Mouse (Mus musculus) urinary bladder, postnatal 4 days (tissue): ENCODE results near the gene Vac14.

Experiments
- DNase-seq, 2 experiments: peaks; one replicate each; pipeline ENCODE4 v3.0.0; 2021 to 2022; ENCODE audit warnings: low spot score in 2 of 2

The Vac14 gene

DNA sequence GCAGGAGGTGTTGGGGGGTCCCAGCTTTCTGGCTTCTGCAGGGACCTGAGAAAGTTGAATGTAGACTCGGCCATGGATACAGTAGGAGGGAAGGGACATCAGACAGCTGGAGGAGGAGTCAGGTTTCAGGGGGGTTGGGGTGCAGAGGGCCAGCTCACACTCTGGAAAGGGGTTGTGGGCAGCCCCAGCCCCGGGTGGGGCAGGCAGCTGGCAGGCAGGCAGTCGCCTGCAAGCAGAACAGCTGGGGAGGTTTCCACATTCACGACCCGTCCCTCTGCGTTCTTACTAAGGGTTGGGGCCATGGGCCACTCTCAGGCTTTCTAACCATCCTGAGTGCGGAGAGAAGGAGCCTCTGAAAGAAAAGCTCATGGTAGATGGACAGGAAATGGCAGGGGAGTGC is 98.7 kb downstream of the Vac14 start:
- DNase-seq, result no peak

DNA sequence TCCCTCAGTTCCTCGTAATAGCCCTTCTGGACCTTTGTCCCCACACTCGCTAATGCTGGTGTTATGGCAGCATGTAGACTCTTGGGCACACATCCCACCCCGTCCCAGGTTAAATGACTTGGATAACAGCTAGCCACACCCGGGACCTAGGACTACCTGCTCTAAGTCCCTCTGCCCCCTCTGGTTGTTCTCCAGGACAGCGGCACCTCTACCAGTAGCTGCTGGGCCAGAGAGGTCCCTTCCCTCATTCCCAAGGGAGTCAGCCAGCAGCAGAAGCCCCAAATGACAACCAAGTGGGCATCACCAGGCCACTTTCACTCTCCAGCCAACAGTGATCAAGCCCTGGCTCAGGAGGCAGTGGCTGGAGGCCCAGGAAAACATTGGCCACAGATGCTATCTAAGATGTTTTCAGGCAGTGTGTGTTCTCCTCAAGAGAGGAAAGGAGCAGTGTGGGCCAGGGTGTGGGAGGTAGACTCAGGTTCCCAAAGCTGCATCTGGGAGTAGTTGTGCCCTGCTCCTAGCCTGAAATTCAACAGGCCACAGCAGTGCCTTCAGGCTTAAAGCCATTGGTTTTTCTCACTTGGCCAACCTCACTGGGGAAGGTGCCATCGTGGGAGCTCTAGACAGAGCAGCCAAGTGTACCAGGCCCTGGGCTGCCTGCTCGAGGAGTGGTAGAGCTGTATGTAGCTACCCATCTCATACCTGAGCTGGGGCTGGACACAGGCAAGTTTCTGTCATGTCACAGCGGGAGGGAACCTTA is 100.0 kb downstream of the Vac14 start:
- DNase-seq, result no peak

DNA sequence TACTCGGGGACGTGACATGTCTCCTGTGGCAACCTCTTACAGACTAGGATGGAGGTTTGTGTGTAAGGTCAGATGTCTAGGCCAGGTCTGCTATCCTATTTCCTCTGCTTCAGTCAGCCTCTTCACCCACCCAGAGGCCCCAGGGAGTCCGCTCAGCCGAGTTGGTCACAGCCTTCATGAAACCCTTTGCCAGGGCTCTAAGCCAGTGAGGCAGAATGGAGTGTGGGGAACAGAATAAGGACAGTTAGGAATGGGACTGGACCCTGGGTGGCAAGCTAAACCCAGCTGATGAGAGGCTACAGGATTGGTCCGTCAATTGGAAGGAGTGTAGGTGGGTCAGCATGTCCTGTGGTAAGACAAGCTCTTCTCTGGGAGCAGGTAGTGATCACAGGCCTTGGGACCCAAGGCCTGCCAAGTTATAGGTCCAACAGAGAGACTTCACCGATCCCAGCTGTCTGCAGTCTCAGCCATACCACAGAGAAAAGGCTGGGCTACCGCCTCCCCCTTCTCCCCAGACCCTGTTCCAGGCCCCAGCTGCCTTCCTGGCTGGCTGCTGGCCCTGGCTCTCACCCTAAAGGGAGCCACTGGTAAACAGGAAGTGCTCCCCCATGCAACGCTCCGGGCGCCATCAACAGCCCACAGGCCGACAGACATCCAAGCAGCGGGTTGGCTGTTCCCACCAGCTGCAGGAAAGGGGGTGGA is 100.7 kb downstream of the Vac14 start:
- DNase-seq, result peak in 1 of 2 experiments; percentile 67

DNA sequence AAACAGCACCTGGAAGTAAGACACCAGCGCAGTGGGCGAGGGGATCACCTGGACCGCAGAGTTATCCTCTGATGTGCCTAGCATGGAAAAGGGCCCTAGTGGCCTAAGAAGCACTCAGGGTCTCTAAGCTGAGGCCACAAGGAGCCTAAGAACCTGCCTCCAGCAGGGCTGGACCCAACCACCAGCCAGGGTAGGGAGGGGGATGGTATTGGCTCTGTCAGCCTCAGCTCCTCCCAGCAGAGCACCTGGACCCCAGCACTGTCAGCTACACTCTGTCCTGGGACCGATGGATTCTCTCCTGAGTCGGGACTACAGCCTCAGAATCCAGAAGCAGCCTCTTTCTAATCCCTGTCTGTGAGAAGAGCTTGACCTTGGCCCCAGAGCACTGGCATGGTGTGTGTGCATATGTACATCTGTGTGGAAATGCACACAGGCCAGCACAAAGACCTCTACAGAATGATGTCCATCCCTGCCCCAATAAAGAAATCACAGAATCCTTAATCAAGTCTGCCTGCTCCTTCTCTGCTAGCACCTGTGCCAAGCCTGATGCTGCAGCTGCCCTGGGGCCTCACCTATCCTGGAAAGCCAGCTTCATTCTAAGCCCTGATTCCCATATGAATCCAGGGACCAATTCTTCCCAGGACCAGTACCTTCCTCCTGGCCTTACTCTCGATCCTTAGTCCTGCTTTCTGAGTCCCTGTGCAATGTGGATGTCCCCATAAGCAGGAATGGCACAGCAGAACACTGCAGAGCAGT is 101.7 kb downstream of the Vac14 start:
- DNase-seq, result no peak

DNA sequence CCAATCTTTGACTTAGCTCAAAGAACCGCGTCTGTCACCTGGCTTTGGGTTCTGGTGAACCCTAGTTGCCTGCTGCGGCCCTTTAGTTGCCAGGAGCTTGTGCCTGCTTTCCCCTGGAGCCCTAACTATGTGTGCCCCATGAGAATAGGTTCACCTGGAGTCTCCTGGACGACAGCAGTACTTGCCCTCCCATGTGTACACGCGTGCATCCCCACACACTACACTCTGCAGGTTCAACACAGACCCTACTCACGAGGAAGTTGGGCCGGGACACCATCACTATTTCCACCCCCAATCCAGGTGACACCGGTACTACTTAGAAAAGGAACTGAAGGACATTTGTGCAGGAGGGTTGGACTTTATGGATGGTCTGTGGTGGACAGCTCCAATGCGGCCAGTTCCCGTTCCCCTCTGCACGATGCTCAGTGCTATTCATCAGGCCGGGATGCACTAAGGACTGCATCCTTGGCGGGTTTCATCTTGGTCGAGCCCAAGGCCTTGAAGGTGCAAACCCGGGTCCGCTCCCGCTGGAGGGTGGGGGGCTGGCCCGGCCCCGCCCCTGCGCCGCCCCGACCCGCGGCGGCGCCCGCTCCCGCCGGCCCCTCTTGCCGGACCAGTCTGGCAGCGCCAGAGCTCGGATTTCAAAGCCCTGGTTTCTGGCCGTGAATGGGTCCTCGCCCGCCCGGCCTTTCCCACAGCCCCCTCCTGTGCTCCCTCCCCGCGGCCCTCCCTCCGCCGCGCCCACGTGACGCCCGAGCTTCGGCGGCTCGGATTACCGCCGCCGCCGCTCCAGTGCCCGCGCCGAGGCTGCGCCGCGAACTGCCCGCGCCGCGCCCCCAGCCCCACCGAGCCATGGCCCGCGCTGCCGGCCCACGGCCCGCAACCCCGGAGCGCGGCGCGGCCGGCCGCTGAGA is 102.6 kb downstream of the Vac14 start, which contains the start of gene Mtss1l:
Gene Mtss1l, plus strand, starts transcription at position 792 of the 914 bp plus-strand sequence.
- peak; percentile 82 to 87 for DNase-seq

DNA sequence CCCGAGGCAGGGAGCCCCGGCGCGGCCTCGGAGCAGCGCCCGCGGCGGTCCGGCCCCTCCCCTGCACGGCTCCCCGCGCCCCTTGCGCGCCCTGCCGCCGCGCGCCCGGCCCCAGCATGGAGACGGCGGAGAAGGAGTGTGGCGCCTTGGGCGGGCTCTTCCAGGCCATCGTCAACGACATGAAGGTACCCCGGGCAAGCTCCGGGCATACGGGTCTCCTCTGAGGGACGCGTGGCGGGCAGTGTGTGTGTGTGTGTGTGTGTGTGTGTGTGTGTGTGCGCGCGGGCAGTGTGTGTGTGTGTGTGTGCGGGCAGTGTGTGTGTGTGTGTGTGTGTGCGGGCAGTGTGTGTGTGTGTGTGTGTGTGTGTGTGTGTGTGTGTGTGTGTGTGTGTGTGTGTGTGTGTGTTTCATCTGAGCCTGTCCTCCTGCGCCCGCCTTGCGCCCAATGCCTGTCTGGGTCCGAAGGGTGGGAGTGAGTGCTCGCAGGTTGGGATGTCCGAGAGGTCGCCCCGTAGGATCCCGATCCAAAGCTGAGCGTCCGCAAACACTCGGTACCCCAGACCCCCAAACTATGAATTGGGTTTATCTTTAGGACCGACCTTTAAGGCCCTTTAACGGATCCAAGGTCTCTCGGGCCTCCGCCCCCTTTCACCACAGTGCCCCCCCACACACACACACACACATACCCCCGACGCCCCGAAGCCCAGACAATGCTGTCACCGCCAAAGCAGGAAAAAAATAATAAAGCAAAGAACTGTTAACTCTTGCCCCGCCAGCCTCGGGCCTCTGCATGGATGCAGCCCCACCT is 103.4 kb downstream of the Vac14 start:
- no peak for DNase-seq

DNA sequence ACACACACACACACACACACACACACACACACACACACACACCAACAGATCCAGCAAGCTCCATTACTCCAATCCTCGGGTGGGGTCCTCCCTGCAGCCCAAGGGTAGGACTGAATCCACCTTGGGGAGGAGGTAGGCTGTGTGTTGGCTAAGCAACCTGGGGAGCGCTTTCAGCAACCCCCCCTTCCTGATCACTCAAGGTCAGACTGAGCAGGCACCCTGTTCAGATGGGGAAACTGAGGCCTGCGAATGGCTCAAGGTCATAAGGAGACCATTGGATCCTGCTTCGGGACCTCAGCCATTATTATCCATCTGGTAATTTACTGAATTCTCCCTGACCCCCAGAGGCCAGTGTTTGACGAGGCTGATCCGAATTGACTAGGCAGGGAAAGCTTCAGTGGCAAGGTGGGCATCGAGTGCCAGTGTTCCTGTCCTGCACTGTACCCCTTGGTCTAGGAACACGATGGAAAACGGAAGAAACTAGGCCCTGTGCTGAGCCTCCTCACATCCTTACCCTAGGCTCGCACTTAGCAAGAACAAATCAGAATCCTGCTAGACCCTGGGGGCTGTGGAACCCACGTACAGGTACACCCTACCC is 104.1 kb downstream of the Vac14 start:
- no peak for DNase-seq

DNA sequence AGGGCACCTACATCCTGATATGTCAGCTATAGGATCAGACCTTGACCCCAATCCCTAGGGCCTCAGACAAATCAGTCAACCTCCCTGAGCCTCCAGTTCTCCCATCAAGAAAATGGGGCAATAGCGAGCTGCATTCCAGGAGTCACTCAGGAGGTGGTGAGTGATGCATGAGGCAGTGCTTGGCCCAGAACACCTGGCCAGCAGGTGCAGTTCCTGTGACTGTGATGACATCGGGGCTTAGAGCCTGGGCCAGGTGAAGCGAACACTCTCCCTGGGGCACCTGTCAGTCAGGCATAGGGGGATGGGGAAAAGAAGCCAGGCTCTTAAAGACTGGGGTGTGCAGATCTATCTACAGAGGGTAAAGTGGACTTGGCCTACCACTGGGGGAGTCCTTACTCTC is 106.1 kb downstream of the Vac14 start:
- no peak for DNase-seq

DNA sequence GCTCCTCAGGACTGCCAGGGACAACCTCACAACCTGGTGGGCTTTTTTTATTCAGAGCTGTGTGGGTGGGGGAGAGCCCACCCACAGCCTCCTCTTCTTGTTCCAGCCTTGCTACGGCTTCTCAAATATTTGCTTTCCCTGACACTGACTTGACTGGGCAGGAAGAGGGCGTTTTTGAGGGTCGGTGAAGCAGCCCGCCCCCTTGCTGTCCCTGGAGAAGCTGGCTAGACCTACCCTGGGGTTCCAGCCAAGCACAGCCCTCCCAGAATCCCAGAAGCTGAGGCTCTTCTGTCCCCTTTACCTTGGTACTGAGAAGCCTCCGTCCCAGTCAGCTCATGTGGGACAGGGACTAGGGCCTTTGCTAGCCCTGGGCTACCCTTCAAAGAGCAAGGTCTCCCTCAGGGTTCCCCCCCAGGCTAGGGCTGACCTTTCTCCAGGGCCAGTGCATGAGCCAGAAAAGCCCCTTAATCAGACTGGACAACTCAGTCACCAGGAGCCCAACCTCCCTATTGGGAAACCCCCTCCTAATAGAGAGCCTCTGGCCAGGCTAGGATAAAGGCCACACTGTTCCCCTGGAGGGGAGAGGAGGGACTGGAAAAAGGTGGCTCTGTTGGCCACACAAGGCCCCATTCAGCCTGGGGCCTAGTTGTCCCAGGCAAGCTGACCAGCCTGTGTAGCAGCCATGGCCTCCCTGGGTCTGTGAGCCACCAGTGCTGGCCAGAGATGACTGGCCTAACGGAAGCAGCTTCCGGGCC is 106.9 kb downstream of the Vac14 start:
- no peak for DNase-seq

DNA sequence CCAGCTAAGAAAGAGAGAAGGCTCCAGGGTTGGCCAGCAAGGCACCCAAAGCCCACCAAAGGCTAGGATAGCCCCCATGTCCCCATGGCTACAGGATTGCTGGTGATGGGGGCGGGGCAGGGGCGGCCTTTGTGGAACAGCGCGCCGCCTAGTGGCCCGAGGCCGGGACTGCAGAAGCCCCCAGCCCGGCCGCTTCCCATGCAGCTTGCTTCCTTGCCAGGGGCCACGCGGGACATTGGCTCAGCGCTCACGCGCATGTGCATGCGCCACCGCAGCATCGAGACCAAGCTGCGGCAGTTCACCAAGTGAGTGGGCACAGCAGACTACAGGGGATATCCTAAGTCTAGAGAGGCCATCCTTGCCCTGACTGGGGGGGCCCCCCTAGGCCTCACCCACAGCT is 108.5 kb downstream of the Vac14 start:
- peak in 1 of 2 experiments; percentile 48 for DNase-seq

DNA sequence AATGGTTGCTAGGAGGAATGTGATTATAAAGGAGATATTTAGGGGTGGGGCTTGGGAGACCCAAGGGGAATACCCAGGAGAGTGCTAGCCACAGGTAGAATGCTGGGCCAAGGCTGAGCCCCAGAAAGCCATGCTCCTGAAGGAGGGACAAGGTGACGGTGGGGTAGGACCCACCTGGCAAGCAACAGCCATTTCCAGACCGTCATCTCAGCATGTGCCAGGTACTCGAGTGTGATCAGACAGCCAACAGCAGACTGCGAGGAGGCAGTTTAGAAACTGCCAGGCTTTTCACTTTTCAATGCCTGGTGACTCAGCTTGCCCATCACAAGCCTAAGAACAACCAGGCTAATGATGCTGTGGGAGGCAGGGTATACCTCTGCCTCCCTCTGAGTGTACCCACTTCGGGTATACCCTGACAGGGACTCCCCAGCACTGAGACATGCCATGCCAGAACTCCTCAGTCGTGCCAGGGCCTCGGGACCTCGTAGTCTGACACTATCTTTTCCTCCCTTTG is 113.0 kb downstream of the Vac14 start:
- no peak for DNase-seq

DNA sequence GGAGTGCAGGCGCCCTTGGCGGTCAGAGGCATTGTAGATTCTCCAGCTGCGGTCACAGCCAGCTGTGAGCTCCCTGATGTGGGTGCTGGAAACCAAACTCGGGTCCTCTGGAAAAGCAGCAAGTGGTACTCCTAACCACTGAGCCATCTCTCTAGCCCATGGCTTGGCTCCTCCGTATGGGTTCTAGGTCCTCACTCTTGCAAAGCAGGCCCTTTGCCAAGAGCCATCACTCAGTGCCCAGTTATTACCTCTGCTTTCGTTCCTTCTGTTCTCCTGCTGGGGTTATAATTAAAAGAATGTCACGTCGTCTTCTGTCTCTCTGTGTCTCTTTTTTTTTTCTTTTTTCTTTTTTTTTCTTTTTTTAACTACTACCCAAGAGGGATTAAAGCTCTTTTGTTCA is 114.7 kb downstream of the Vac14 start:
- no peak for DNase-seq

DNA sequence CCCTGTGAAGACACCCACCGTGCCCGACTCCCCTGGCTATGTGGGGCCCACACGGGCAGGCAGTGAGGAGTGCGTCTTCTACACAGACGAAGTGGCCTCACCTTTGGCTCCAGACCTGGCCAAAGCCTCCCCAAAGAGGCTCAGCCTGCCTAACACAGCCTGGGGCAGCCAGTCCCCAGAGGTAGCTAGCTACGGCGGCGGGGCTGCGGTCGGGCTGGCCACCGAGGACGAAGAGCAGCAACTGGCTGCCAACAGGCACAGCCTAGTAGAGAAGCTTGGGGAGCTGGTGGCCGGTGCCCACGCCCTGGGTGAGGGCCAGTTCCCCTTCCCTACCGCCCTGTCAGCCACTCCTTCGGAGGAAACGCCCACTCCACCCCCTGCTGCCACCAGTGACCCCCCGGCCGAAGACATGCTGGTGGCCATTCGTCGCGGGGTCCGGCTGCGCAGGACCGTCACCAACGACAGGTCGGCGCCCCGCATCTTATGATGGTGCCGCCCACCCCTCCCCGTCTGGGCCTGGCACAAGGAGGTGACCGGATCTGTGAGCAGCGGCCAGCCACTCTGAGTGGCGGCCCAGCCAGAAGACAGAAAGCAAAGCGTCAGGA is 120.3 kb downstream of the Vac14 start:
- DNase-seq, result no peak

DNA sequence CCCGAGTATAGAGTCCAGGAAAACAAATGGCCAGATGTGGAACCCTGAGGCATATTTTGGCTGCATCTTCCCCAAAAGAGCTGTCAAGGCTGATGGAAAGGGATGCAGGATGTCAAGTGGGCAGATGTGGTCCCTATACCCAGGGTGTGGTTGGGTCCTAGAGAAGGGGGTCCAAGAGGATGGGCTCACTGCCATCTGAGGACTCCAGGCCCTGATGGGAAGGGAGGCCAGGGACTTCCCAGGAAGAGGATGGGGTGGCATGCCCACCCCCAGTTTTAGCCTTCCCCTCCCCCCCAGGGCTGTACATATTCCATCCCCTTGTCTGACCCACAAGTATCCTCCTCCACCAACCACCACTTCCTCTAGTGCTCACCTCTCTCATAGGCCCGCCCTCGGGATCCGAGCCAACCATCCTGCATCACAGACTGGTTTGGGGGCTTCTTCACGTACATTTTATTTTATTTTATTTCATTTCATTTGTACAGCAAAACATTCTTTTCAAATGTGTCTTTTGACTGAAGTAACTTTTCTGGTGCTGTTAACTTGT is 122.3 kb downstream of the Vac14 start:
- DNase-seq, result no peak

DNA sequence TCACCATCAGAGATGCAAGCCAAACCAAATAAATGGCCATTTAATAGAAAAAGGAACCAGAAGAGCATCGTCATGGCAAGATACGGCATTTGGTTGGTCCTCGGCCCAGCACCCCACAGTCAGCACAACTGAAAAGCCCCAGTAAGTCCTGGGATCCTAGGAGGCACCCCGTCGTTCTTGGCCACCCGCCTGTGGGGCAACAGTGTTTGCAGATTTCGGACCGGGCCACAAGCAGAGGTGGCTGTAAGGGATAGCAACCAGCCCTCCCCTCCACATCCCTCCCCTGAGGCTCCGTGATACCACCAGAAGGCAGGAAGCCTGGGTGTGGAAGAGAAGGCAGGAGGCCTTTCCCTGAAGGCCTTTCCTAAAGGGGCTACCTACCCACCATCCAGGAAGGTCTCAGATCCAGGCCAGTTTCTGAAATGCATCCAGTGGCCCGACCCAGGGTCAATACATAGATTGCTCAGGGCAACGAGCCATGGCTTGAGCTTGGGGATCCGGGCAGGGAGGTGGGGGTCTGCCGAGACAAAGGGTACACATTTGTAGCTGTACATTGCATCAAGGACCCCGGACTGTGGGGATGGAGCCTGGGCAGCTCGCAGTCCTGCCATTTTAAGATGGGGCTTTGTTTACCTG is 123.5 kb downstream of the Vac14 start:
- DNase-seq, result peak in 1 of 2 experiments; percentile 55

DNA sequence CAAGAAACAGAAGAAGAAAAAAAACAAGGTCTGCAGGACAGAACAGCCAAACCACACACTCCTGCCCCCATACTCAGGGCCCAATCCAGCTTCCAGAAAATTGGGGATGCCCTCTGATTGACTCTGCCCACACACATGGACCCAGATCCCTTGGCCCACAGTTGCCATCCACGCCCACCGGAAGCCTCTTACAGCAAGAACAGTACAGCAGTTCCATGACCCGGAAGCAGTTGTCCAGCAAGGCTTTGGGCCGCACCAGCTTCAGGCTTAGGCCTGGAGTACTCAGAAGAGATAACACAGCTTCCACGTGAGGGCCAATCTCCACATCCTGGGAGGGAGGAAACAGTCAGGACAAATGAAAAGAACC is 124.0 kb downstream of the Vac14 start:
- peak in 1 of 2 experiments; percentile 58 for DNase-seq

DNA sequence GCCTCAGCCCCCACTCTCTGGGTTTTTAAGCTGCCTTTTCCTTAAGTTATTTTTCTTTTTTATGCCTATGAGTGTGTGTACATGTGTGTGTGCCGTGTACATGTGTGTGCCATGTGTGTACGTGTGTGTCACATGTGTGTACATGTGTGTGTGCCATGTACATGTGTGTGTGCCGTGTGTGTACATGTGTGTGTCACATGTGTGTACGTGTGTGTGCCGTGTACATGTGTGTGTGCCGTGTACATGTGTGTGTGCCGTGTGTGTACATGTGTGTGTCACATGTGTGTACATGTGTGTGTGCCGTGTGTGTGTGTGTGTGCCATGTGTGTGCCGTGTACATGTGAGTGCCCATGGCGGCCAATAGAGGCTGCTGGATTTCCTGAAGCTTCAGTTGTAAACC is 126.8 kb downstream of the Vac14 start:
- no peak for DNase-seq

DNA sequence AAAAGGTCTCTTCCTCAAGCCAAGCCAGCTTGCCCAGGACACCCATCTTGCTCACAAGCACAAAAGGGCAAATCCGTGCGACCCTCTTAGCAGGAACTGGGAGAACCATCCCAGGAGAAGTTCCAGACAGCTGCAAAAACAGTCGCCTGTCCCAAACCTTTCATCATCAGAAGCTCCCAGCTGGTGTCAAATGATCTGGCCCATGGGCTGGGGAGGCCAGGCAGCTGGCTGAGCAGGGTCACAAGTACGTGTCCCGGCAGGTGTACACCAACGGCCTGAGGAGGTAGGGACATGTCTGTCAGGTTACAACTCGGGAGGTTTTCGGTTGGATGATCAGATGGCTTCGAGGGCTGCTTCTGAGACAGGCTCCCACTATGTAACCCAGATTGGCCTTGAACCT is 128.3 kb downstream of the Vac14 start:
- DNase-seq, result no peak
